Mouse (Mus musculus) liver, embryonic 13.5 days (tissue): ENCODE results near the gene Rac3. TPM values are rescaled to one million over a fixed set of nuclear protein-coding genes. Genes with fewer than 3 reads are reported as not detected.
A peak's percentile ranks its signal among the peaks of the same experiment; 100 is the strongest.

Source experiments
- ATAC-seq: fragments of 200-750 bp; cut with Nextera tagmentation; 2 replicates; pipeline ENCODE4 v1.8.0; 2017; ENCODE audit warnings: low read depth, mild to moderate bottlenecking, moderate number of reproducible peaks, moderate library complexity
- DNase-seq: peaks from one replicate; pipeline ENCODE4 v3.0.0; 2022
- H3K27ac ChIP-seq: fragments of 300-500 bp; sonication (generic); 2 replicates; pipeline ENCODE4 v1.5.1; 2015; ENCODE audit warnings: moderate library complexity, mild to moderate bottlenecking, inconsistent platforms
- H3K27me3 ChIP-seq: fragments of 300-500 bp; sonication (generic); 2 replicates; pipeline ENCODE4 v1.6.1; 2015; ENCODE audit warnings: mild to moderate bottlenecking, inconsistent platforms
- H3K36me3 ChIP-seq: fragments of 300-500 bp; sonication (generic); 2 replicates; pipeline ENCODE4 v1.6.1; 2015; ENCODE audit warnings: mild to moderate bottlenecking, inconsistent platforms
- H3K4me1 ChIP-seq: fragments of 300-500 bp; sonication (generic); replicated peaks from 2 replicates; pipeline ENCODE4 v1.6.1; 2015; ENCODE audit warnings: inconsistent platforms
- H3K4me2 ChIP-seq: fragments of 300-500 bp; sonication (generic); 2 replicates; pipeline ENCODE4 v1.6.1; 2015; ENCODE audit warnings: inconsistent platforms, mild to moderate bottlenecking, moderate library complexity
- H3K4me3 ChIP-seq: fragments of 300-500 bp; sonication (generic); replicated peaks from 2 replicates; pipeline ENCODE4 v1.5.1; 2015; ENCODE audit warnings: mild to moderate bottlenecking, inconsistent platforms
- H3K9ac ChIP-seq: fragments of 300-500 bp; sonication (generic); 2 replicates; pipeline ENCODE4 v1.6.1; 2015; ENCODE audit warnings: mild to moderate bottlenecking, inconsistent platforms
- H3K9me3 ChIP-seq: fragments of 300-500 bp; sonication (generic); replicated peaks from 2 replicates; pipeline ENCODE4 v1.6.1; 2016; ENCODE audit warnings: inconsistent platforms
- WGBS: fragments of 180-500 bp; shearing (Covaris S2); methylation state at CpG from one replicate; pipeline ENCODE4 v1.1.7; 2015; ENCODE audit not compliant: insufficient replicate concordance; 5-methylcytosine and 5-hydroxymethylcytosine counted together
- polyA plus RNA-seq: library from polyadenylated mRNA; unstranded; fragments of >200 nt; fragmentation: Nextera tagmentation; extraction: Ambion mirVana; gene quantifications from 2 replicates; pipeline ENCODE4 v1.2.1, GENCODE M21; 2015

Gene Rac3
- polyA plus RNA-seq, 1 experiment from 2014 or later, result 2.3 TPM

DNA sequence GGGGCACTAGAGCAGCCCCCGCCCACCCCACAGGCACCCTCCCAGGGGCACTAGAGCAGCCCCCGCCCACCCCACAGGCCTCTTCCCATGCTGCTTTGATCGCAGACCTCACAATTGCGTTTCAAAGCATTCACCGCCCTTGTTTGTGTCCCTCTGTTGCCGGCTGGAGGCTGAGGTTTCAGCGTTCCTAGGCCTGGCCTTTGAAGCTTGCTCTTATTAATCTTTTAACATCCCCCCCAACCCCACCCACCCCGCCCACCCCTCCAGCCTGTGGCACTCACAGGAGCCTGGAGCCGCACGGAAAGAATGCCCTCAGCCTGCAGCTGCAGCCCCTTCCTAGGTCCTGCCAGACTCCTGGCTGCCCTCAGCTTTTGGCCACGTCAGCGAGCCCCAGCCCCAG lies 14.0 kb upstream of the Rac3 start:
- Histone ChIP-seq H3K4me3 (no peak overlapping the region), H3K27me3 (no peaks in the 10 kb centered on the region), H3K36me3 (peaks cover 39% of the 10 kb centered on the region), H3K4me1 (peaks cover 12% of the 10 kb centered on the region), H3K9ac (no peak overlapping the region), H3K27ac (no peak overlapping the region), H3K4me2 (no peak overlapping the region), H3K9me3 (no peaks in the 10 kb centered on the region)
- ATAC-seq (no peak), DNase-seq (no peak)
- 46% methylated on average over 11 of the region's 12 CpGs for WGBS

DNA sequence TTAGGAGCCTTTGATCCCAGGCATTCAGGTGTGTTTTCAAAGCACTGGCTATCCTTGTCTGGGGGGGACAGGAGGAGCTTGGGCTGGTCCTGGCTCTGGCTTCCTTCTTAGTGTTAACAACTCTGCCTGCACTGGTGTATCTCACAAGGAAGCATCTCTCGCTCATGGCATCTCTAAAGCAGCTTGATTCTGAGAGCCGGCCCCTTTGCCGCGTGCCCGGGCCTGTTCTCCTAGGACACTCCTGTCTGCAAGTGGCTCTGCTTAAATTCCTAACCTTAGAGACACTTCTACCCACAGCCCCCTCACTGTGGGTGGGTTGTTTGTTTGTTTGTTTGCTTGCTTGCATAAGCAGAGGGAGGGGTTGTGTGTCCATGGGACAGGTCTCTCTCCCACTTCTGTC lies 13.3 kb upstream of the Rac3 start:
- Histone ChIP-seq H3K9ac (no peak overlapping the region), H3K27ac (no peak overlapping the region), H3K36me3 (peaks cover 35% of the 10 kb centered on the region), H3K4me2 (no peak overlapping the region), H3K4me3 (no peak overlapping the region), H3K27me3 (no peaks in the 10 kb centered on the region), H3K4me1 (peaks cover 20% of the 10 kb centered on the region), H3K9me3 (no peaks in the 10 kb centered on the region)
- no peak for ATAC-seq
- no peak for DNase-seq
- 64% methylated on average over 5 of the region's 5 CpGs for WGBS

DNA sequence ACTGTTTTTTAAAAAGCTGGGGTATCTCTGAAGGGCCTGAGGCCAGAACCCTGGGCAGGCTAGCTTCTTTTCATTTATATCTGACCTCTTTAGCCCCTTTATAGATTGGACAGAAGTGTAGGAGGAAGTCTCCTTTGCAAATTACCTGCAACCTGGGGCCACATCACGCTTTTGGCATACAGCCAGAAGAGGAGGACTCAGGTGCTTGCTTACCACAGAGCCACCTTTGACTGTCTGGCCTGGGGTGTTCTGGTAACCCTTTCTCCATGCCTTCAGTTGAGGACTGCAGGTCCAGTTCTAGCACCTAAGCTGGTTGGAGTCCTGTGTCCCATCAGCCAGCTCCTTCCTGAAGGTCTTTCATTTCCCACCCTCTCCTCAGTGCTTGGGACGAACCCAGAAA lies 11.7 kb upstream of the Rac3 start:
- DNase-seq (no peak), ATAC-seq (no peak)
- peaks cover 27% of the 10 kb centered on the region for H3K36me3 ChIP-seq
- no peak overlapping the region for H3K27ac ChIP-seq
- no peak overlapping the region for H3K9ac ChIP-seq
- no peaks in the 10 kb centered on the region for H3K27me3 ChIP-seq
- no peak overlapping the region for H3K4me2 ChIP-seq
- WGBS, result 73% methylated on average over 2 of the region's 2 CpGs
- no peak overlapping the region for H3K4me3 ChIP-seq
- H3K4me1 ChIP-seq, result peaks cover 25% of the 10 kb centered on the region
- no peaks in the 10 kb centered on the region for H3K9me3 ChIP-seq

DNA sequence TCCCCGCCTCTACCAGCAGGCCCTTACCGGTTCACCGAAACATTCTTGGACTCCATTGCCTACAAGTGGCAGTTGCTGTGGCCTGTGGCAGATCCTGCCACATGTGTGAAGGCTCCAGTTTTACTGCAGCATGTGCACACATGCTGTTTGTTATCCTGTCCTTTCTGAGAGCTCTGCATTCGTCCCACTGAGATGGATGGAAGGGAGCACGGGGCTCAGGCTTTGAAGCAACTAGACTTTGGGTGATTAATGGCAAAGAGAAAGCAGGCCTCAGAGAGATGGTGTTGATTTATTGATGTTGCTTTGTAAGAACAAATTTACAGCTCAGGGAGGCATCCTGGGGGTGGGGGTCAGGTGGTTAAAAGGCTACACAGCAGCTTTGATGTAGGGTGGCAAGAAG lies 10.6 kb upstream of the Rac3 start:
- no peaks in the 10 kb centered on the region for H3K9me3 ChIP-seq
- peaks cover 36% of the 10 kb centered on the region for H3K4me1 ChIP-seq
- no peak overlapping the region for H3K4me3 ChIP-seq
- ATAC-seq (no peak), DNase-seq (no peak)
- H3K27me3 ChIP-seq, result no peaks in the 10 kb centered on the region
- H3K36me3 ChIP-seq, result peaks cover 30% of the 10 kb centered on the region
- no peak overlapping the region for H3K27ac ChIP-seq
- WGBS, result 73% methylated on average over 5 of the region's 5 CpGs
- H3K9ac ChIP-seq, result no peak overlapping the region
- H3K4me2 ChIP-seq, result no peak overlapping the region

DNA sequence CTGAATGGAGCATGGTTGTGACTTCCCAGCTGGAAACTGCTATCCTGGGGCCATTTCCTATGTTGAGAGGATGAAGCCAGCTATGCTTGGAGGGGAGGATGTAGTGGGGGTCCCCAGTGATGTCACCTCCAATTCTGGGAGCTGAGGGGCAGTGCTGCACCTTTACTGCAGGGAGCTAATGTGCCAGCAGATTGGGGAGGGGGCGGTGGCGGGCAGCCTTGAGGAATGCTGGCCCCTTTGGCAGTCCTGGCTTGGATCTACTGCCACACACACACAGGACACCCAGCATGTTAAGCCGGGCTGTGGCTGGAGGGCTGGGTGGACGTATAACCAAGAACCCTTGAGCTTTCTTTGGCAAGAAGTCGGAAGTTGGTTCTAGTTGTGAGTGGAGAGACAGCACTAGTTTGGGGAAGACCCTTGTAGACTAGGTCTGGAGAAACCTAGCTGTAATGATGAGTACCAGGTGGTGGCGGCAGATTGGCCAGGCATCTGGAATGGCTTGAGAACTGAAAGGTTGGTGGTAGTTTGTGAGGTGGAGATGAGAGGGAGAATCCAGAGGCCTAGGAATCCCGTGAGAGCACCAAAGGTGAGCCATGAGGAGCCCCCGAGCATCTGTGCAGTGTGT lies 9.2 kb upstream of the Rac3 start:
- Histone ChIP-seq H3K27ac (no peak overlapping the region), H3K36me3 (peaks cover 37% of the 10 kb centered on the region), H3K4me1 (peaks cover 34% of the 10 kb centered on the region), H3K9ac (peak overlapping the region; percentile 83; the same call in 1 of the 2 replicates), H3K4me3 (peak overlapping the region; percentile 76), H3K27me3 (no peaks in the 10 kb centered on the region), H3K4me2 (peak overlapping the region; percentile 99; the same call in 1 of the 2 replicates), H3K9me3 (no peaks in the 10 kb centered on the region)
- no peak for ATAC-seq
- WGBS, result 68% methylated on average over 8 of the region's 8 CpGs
- no peak for DNase-seq

DNA sequence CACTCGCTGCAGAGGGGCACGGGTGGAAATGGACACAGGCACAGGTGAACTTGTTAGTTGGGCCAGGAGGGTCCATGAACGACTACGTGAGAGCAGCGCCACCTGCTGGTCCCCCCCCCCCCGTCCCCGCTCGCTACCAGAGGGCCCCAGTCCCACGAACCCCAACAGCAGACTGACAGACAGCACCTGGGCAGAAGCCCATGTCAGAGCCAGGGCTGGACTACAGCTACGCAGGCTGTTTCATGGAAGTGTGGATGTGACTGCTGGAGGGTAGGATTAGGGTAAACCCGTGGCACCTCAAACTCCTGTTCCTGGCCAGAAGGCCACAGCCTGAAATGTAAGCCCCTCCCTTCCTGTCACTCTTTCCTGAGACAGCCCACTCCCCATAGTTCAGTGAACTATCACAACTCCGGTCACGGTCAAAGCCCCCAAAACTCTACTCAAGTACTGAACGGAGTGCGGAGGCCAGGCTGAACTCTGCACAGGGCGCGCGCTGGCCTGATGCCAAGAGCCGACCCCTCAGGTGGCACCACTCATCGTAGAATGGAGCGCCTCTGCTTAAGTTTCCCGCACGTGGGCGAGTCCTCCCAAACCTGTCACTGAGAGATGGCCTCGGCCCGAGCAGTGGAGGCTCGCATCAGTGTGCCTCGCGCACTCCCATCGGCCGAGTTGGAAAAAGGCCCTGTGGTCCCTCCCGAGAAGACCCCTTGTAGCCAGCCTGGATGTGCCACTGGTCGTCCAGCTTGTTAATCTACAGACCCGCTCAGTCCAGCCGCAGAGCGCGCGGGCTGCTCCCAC lies 8.3 kb upstream of the Rac3 start:
- H3K4me1 ChIP-seq, result peaks cover 34% of the 10 kb centered on the region
- WGBS, result under 1% methylated on average over 38 of the region's 38 CpGs

DNA sequence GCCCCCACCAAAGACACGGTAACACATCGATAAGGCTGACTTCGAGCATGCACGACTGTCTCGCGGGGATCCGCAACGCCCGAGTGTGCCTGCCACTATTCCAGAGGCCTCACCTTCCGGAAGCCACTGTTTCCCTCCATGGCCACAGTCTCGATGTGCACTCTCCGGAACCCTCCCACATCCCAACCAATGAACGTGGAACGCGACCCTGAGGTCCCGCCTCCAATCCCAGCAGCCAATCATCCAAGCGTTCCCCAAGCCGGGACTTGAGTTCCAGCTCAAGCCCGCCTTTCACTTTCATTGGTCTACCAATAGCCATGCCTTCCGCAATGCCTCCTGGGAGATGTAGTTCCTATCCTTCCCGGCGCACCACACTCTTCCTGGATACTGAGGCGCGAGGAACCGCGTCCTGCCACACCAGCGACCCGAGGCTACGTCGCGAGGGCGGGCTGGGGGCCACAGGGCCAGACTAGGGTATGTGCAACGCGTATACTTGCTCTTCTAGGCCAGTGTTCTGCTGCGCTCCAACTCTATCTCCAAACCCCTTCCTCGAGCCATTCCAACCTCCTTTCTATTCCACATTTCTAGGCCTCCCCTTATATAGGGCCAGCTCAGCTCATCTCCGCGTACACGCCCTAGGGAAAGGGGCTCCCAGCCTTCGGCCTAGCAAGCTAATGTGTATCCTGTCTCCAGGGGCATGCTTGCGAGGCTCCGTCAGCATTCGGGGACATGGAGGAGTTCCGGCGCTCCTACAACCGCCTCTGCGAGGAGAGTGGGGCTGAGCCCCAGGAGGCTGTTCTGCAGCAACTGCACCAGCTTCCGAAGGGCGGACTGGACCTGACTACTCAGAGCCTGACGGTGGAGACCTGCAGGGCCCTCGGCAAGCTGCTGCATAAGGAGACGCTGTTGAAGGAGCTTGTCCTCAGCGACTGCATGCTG lies 7.4 kb upstream of the Rac3 start, which contains the start of the genes Cenpx and Lrrc45:
Gene Cenpx, minus strand, starts transcription at position 159 of the 939 bp plus-strand sequence.
Gene Lrrc45, plus strand, starts transcription at position 346 of the 939 bp plus-strand sequence.
- WGBS, result 2% methylated on average over 53 of the region's 53 CpGs
- peaks cover 34% of the 10 kb centered on the region for H3K4me1 ChIP-seq
- H3K27ac ChIP-seq, result peak within 1 kb of the TSS; percentile 78
- peak within 1 kb of the TSS; percentile 83 for H3K9ac ChIP-seq
- H3K4me2 ChIP-seq, result peak within 1 kb of the TSS; percentile 99
- peaks cover 53% of the 10 kb centered on the region for H3K36me3 ChIP-seq
- DNase-seq (peak; percentile 97), ATAC-seq (peak; percentile 95)
- H3K27me3 ChIP-seq, result no peaks in the 10 kb centered on the region
- peak within 1 kb of the TSS; percentile 76 for H3K4me3 ChIP-seq
- H3K9me3 ChIP-seq, result no peaks in the 10 kb centered on the region

More for the DNA sequence above, 8.3 kb upstream of the Rac3 start:
- DNase-seq (peak; percentile 22), ATAC-seq (peak; percentile 16; the same call in 1 of the 2 replicates)
- peak overlapping the region; percentile 99 for H3K4me2 ChIP-seq
- H3K27me3 ChIP-seq, result no peaks in the 10 kb centered on the region
- H3K4me3 ChIP-seq, result peak overlapping the region; percentile 76
- H3K9me3 ChIP-seq, result no peaks in the 10 kb centered on the region
- H3K9ac ChIP-seq, result peak overlapping the region; percentile 83
- H3K36me3 ChIP-seq, result peaks cover 45% of the 10 kb centered on the region
- peak overlapping the region; percentile 78 for H3K27ac ChIP-seq

DNA sequence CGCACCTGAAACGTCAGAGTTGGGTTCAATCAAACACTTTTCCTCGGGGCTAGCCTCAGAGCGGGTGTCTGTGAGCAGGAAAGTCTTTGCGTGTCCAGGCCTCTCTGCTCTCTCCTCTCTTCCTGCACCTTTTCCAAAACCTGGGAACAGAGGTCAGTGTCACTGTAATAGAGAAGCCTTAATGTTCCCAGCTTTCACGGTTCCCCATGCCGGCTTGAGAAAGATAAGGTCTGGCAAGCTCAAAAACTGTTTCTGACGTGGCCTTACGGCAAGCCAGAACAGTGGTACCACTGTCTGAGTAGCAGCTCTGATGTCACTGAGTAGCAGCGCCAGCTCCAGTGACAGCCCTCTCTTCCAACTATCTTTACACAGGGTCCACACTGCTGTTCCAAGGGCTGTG lies 6.7 kb upstream of the Rac3 start:
- no peak for DNase-seq
- WGBS, result 39% methylated on average over 10 of the region's 10 CpGs
- peaks cover 49% of the 10 kb centered on the region for H3K36me3 ChIP-seq
- peak overlapping the region; percentile 76 for H3K4me3 ChIP-seq
- ATAC-seq, result no peak
- H3K9ac ChIP-seq, result peak overlapping the region; percentile 79
- H3K9me3 ChIP-seq, result no peaks in the 10 kb centered on the region
- H3K4me2 ChIP-seq, result peak overlapping the region; percentile 99
- H3K27me3 ChIP-seq, result no peaks in the 10 kb centered on the region; the same call in 1 of the 2 replicates
- H3K27ac ChIP-seq, result no peak overlapping the region
- peaks cover 34% of the 10 kb centered on the region for H3K4me1 ChIP-seq

DNA sequence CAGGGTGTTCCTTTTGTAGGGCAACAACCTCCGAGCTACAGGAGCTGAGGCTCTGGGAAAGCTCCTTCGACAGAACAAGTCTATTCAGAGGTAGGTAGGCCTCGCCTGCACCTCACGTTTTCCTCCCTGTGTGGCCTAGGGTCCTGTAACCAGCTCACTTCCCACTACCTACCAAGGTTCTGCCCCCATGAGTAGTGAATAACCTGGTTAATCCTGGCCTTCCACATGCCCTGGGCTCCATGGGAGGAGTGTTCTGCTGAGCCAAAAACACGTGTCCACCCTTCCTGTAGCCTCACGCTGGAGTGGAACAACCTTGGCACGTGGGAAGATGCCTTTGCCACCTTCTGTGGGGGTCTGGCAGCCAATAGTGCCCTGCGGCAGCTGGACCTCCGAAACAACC lies 6.1 kb upstream of the Rac3 start:
- Histone ChIP-seq H3K9me3 (no peaks in the 10 kb centered on the region), H3K4me3 (peak overlapping the region; percentile 76; the same call in 1 of the 2 replicates), H3K27me3 (peaks cover 6% of the 10 kb centered on the region), H3K4me1 (peaks cover 34% of the 10 kb centered on the region), H3K4me2 (peak overlapping the region; percentile 99), H3K36me3 (peaks cover 49% of the 10 kb centered on the region), H3K27ac (no peak overlapping the region; the same call in 1 of the 2 replicates), H3K9ac (0 out of 2 replicates have a peak overlapping the region, but pooled peaks have one; percentile 79)
- WGBS, result 85% methylated on average over 9 of the region's 9 CpGs
- DNase-seq (no peak), ATAC-seq (no peak)

DNA sequence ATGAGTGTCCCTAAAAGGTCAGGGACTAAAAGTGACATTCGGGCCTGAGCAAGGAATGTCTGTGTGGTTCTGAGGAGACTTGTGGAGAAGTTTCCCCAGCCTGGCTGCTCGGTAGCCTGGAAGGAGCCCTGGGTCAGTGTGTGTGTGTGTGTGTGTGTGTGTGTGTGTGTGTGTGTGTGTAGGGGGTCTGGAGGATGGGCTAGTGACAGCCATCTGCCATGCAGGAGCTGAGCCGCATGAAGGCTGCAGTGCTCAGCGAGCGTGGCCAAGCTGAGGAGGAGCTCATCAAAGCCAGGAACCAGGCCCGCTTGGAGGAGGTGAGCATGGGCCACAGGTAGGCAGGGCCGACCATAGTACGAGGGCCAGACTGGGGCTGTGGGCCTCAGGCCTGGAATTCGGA lies 2.0 kb upstream of the Rac3 start:
- no peak overlapping the region for H3K4me3 ChIP-seq
- H3K9ac ChIP-seq, result no peak overlapping the region
- H3K27me3 ChIP-seq, result peaks cover 41% of the 10 kb centered on the region
- ATAC-seq (no peak), DNase-seq (no peak)
- 79% methylated on average over 9 of the region's 9 CpGs for WGBS
- no peak overlapping the region for H3K27ac ChIP-seq
- peaks cover 37% of the 10 kb centered on the region for H3K4me1 ChIP-seq
- no peaks in the 10 kb centered on the region for H3K9me3 ChIP-seq
- peaks cover 32% of the 10 kb centered on the region for H3K36me3 ChIP-seq
- no peak overlapping the region for H3K4me2 ChIP-seq
